Mouse (Mus musculus) heart, embryonic 16.5 days (tissue): ENCODE measurements at regions not wholly inside any gene's neighbourhood (a gene's known extent, or its start where the extent isn't known, plus 50 kb on each side); places are given as distances from the start of the nearest gene placed in this dataset.

Experiments
- ATAC-seq: fragments of 200-750 bp; cut with Nextera tagmentation; replicated peaks from 2 replicates; pipeline ENCODE4 v1.8.0; 2017; ENCODE audit warnings: moderate number of reproducible peaks; ENCODE audit not compliant: insufficient read depth, low FRiP score; ENCODE audit errors: extremely low read depth
- H3K27ac ChIP-seq: fragments of 300-500 bp; sonication (generic); 2 replicates; pipeline ENCODE4 v1.5.1; 2014; ENCODE audit warnings: mild to moderate bottlenecking, low read length, control low read depth, moderate library complexity
- H3K27me3 ChIP-seq: fragments of 300-500 bp; sonication (generic); 2 replicates; pipeline ENCODE4 v1.6.1; 2014; ENCODE audit warnings: low read length, mixed read lengths; ENCODE audit not compliant: control insufficient read depth, insufficient read depth
- H3K36me3 ChIP-seq: fragments of 300-500 bp; sonication (generic); 2 replicates; pipeline ENCODE4 v1.6.1; 2014; ENCODE audit not compliant: control insufficient read depth, insufficient read depth
- H3K4me1 ChIP-seq: fragments of 300-500 bp; sonication (generic); 2 replicates; pipeline ENCODE4 v1.6.1; 2014; ENCODE audit warnings: low read length, mixed read lengths; ENCODE audit not compliant: control insufficient read depth, insufficient read depth
- H3K4me2 ChIP-seq: fragments of 300-500 bp; sonication (generic); 2 replicates; pipeline ENCODE4 v1.6.1; 2014; ENCODE audit warnings: low read depth, mild to moderate bottlenecking, control low read depth, low read length
- H3K4me3 ChIP-seq: fragments of 300-500 bp; sonication (generic); 2 replicates; pipeline ENCODE4 v1.5.1; 2014; ENCODE audit warnings: mild to moderate bottlenecking, control low read depth, low read length
- H3K9ac ChIP-seq: fragments of 300-500 bp; sonication (generic); 2 replicates; pipeline ENCODE4 v1.6.1; 2014; ENCODE audit warnings: low read length, control low read depth
- H3K9me3 ChIP-seq: fragments of 300-500 bp; sonication (generic); replicated peaks from 2 replicates; pipeline ENCODE4 v1.6.1; 2016; ENCODE audit warnings: low read length; ENCODE audit not compliant: control insufficient read depth
- WGBS: fragments of 180-500 bp; shearing (Covaris S2); extraction: QIAGEN DNeasy Blood & Tissue Kit; methylation state at CpG from one replicate; pipeline ENCODE4 v1.1.7; 2014; 5-methylcytosine and 5-hydroxymethylcytosine counted together

DNA sequence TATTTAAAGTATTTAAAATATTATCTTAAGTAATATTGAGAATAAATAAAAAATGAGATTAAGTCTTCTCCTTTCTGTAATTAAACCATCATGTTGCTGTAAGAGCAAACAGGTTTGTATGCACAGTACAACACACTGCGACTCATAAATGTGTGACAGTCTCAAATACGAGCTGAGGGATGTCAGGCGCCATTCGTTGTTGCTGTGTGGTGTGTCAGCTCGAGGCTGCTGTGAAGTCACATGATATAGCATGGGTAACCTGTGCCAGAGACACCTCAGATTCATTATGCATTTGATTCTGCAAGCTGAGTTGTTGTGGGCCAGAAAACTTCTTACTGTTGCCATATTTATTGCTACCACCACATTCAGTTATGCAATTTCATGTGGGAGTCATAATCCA, 307.4 kb downstream of the Rnls start:
- ATAC-seq: no peak
- 78% methylated on average over 5 of the region's 5 CpGs for WGBS
- Histone ChIP-seq H3K9me3 (no peaks in the 10 kb centered on the region), H3K36me3 (no peaks in the 10 kb centered on the region), H3K27me3 (no peaks in the 10 kb centered on the region), H3K4me1 (peaks cover 9% of the 10 kb centered on the region), H3K4me3 (no peak overlapping the region), H3K9ac (no peak overlapping the region), H3K4me2 (no peak overlapping the region), H3K27ac (no peak overlapping the region)
